Mouse (Mus musculus): ENCODE measurements around the gene Acyp1. TPM values are rescaled to one million over a fixed set of nuclear protein-coding genes. Genes with fewer than 3 reads are reported as not detected.

The Acyp1 gene
- polyA plus RNA-seq, 1 experiment from 2014 or later = 87.7 TPM

DNA sequence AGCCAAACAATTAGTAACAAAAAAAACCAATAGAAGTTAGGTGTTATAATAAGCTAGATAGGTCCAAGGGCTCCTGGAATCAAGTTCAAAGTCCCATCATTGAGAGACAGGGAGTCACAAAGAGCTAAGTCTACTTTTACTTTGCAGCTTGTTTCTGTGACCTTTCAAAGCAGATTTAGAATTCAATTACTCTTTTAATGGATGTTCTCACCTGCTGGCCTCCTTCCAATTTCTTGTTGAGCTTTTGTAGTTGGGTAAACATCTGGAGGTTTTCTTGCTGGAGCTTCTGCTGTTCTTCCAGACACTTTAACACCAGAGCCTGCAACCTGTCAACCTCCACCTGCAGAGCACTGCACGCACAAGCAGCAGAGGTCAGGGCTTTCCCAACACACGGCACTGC, 15.0 kb upstream of the Acyp1 start:
- WGBS = 45% methylated on average over 2 of the region's 2 CpGs
- ATAC-seq (replicated peaks; ENCODE audit: low FRiP score, low read depth) (no peak), DNase-seq (ENCODE audit: low spot score) (no peak)

DNA sequence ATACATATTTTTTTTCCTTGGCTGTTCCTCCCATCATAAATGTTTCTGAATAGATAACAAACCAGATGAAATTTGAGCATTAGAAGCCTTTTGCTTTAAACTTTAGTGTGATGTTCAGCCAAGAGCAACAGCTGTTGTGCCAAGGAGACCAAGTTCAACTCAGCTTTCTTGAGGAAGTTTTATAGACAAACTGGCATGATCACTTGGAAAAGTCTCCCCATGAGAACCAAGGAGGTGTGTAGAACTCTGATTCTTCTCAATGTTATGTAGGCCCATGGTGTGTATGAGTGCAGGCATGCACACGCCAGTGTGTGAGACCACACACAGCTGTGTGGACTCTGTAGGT, 10.6 kb upstream of the Acyp1 start:
- WGBS = 59% methylated on average over 1 of the region's 1 CpGs
- H3K4me2 ChIP-seq (ENCODE audit: low read length) = no peak overlapping the region
- no peaks in the 10 kb centered on the region for H3K27me3 ChIP-seq (ENCODE audit: insufficient read depth, low read length)
- H3K27ac ChIP-seq = no peak overlapping the region
- H3K4me1 ChIP-seq (replicated peaks; ENCODE audit: insufficient read depth, low read length) = peaks cover 16% of the 10 kb centered on the region
- peaks cover 6% of the 10 kb centered on the region; the same call in 1 of the 2 replicates for H3K9me3 ChIP-seq (replicated peaks; ENCODE audit: low read length)
- no peak overlapping the region for H3K4me3 ChIP-seq (replicated peaks; ENCODE audit: low read depth, low read length)
- DNase-seq (ENCODE audit: low spot score) = no peak
- no peak for TF ChIP-seq CTCF (IDR thresholded peaks at IDR 0.05; ENCODE audit: low read depth)
- ATAC-seq (replicated peaks; ENCODE audit: low FRiP score, low read depth) = no peak
- H3K9ac ChIP-seq (ENCODE audit: low read depth, low read length) = no peak overlapping the region
- H3K36me3 ChIP-seq (ENCODE audit: insufficient read depth, low read length) = peaks cover 34% of the 10 kb centered on the region

More for the DNA sequence above, 15.0 kb upstream of the Acyp1 start:
- no peak overlapping the region for H3K4me3 ChIP-seq (replicated peaks; ENCODE audit: low read depth, low read length)
- no peaks in the 10 kb centered on the region for H3K27me3 ChIP-seq (ENCODE audit: insufficient read depth, low read length)
- no peak overlapping the region for H3K9ac ChIP-seq (ENCODE audit: low read depth, low read length)
- H3K4me2 ChIP-seq (ENCODE audit: low read length) = no peak overlapping the region
- H3K9me3 ChIP-seq (replicated peaks; ENCODE audit: low read length) = no peaks in the 10 kb centered on the region
- no peak for TF ChIP-seq CTCF (IDR thresholded peaks at IDR 0.05; ENCODE audit: low read depth)
- peaks cover 13% of the 10 kb centered on the region for H3K4me1 ChIP-seq (replicated peaks; ENCODE audit: insufficient read depth, low read length)
- no peak overlapping the region for H3K27ac ChIP-seq
- H3K36me3 ChIP-seq (ENCODE audit: insufficient read depth, low read length) = peaks cover 57% of the 10 kb centered on the region

DNA sequence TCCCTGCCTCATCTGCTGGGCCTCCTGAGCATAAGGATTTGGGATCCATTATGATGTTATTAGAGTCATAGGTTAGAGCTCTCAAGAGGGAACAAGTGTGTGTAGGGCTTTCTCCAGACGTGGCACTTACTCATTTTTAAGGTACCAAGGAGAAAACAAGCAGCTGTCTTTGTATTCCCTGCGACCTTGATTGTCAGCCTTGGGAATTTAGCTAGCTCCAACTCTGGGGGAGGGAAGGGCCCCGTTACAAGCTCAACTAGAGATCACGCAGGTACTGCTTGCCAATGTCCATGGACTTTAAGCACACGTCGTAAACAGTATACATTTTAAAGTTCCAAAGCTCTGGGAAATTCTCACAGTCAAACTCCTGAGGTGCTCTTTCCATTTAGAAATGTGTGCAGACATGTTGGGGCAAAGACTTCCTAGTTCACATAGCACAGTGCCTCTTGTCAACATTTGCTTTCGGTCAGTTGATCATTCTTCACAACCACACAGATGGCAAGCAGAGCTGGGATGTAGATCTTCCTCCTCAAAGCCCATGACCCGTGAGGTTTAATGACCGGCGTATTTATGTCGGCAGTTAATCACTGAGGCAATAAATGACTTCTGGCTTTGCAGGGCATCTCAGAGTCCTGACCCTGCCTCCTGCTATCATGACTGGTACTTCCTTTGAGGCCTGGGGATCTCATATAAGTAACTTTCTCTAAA, 10.0 kb upstream of the Acyp1 start:
- Histone ChIP-seq H3K4me2 (ENCODE audit: low read length) (no peak overlapping the region), H3K9ac (ENCODE audit: low read depth, low read length) (no peak overlapping the region), H3K27me3 (ENCODE audit: insufficient read depth, low read length) (no peaks in the 10 kb centered on the region), H3K4me1 (replicated peaks; ENCODE audit: insufficient read depth, low read length) (peaks cover 16% of the 10 kb centered on the region), H3K4me3 (replicated peaks; ENCODE audit: low read depth, low read length) (no peak overlapping the region), H3K9me3 (replicated peaks; ENCODE audit: low read length) (peaks cover 7% of the 10 kb centered on the region; the same call in 1 of the 2 replicates), H3K36me3 (ENCODE audit: insufficient read depth, low read length) (peaks cover 30% of the 10 kb centered on the region), H3K27ac (peak overlapping the region; percentile 60; the same call in 1 of the 2 replicates)
- 18% methylated on average over 11 of the region's 11 CpGs for WGBS
- peak; percentile 79 for DNase-seq (ENCODE audit: low spot score)
- ATAC-seq (replicated peaks; ENCODE audit: low FRiP score, low read depth) = peak; percentile 38; the same call in 1 of the 2 replicates
- TF ChIP-seq CTCF (IDR thresholded peaks at IDR 0.05; ENCODE audit: low read depth) = no peak

DNA sequence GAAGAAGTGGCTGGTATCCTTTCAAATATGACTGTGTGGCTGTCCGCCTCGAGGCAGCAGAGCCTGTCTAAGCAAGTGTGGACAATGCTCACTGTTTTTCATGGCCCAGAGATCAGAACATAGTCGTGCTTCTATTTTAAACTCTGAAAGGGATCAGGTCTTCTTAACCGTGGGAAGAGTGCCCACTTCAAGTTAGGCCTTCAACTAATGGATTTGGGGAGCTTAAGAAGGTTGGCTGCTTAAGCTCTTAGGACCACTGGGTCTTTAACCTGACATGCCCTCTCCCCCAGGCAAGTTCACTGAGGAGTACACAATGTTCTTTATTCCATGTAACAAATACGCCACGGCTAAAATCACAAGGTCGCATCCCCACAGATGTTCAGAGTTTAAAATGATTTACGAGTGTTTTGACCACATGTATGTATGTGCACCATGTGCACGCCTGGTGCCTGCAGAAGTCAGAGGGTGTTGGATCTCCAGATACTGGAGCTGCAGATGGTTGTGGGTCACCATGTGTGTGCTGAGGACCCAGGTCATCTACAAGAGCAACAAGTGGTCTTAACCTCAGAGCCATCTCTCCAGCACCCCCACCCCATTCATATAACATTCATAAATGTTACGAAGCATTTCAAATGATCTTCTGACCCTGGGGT, 9.2 kb upstream of the Acyp1 start:
- WGBS = 34% methylated on average over 10 of the region's 10 CpGs
- peaks cover 16% of the 10 kb centered on the region for H3K4me1 ChIP-seq (replicated peaks; ENCODE audit: insufficient read depth, low read length)
- 0 out of 2 replicates have a peak overlapping the region, but pooled peaks have one; percentile 60 for H3K27ac ChIP-seq
- DNase-seq (ENCODE audit: low spot score) (no peak), ATAC-seq (replicated peaks; ENCODE audit: low FRiP score, low read depth) (no peak)
- H3K4me2 ChIP-seq (ENCODE audit: low read length) = no peak overlapping the region
- H3K9ac ChIP-seq (ENCODE audit: low read depth, low read length) = no peak overlapping the region
- H3K27me3 ChIP-seq (ENCODE audit: insufficient read depth, low read length) = no peaks in the 10 kb centered on the region
- H3K9me3 ChIP-seq (replicated peaks; ENCODE audit: low read length) = peaks cover 7% of the 10 kb centered on the region; the same call in 1 of the 2 replicates
- no peak overlapping the region for H3K4me3 ChIP-seq (replicated peaks; ENCODE audit: low read depth, low read length)
- TF ChIP-seq CTCF (IDR thresholded peaks at IDR 0.05; ENCODE audit: low read depth) = no peak
- H3K36me3 ChIP-seq (ENCODE audit: insufficient read depth, low read length) = peaks cover 25% of the 10 kb centered on the region

DNA sequence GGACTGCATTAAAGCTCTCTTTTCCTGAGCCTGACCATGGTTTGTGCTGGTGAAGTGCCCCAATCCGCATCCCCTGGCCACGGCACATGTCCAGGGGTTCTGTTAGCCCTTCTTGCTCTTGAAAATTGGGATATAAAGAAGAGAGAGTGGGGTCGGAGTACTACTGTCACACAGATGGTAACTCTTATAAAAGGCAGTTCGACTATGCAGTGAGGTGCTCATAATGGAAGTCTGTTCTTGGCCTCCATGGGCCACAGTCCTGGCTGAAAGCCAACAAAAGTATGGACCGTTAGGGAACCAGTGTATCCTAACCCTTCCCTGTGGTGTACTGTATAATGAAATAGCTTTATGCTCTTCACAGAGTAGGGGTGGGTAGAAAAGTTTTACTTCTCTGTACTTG, 8.7 kb upstream of the Acyp1 start:
- Histone ChIP-seq H3K9ac (ENCODE audit: low read depth, low read length) (no peak overlapping the region), H3K4me2 (ENCODE audit: low read length) (no peak overlapping the region), H3K9me3 (replicated peaks; ENCODE audit: low read length) (peaks cover 7% of the 10 kb centered on the region; the same call in 1 of the 2 replicates), H3K27me3 (ENCODE audit: insufficient read depth, low read length) (no peaks in the 10 kb centered on the region), H3K4me1 (replicated peaks; ENCODE audit: insufficient read depth, low read length) (peaks cover 16% of the 10 kb centered on the region), H3K4me3 (replicated peaks; ENCODE audit: low read depth, low read length) (no peak overlapping the region), H3K36me3 (ENCODE audit: insufficient read depth, low read length) (peaks cover 19% of the 10 kb centered on the region), H3K27ac (no peak overlapping the region)
- no peak for ATAC-seq (replicated peaks; ENCODE audit: low FRiP score, low read depth)
- DNase-seq (ENCODE audit: low spot score) = no peak
- WGBS = 69% methylated on average over 5 of the region's 5 CpGs
- TF ChIP-seq CTCF (IDR thresholded peaks at IDR 0.05; ENCODE audit: low read depth) = no peak

DNA sequence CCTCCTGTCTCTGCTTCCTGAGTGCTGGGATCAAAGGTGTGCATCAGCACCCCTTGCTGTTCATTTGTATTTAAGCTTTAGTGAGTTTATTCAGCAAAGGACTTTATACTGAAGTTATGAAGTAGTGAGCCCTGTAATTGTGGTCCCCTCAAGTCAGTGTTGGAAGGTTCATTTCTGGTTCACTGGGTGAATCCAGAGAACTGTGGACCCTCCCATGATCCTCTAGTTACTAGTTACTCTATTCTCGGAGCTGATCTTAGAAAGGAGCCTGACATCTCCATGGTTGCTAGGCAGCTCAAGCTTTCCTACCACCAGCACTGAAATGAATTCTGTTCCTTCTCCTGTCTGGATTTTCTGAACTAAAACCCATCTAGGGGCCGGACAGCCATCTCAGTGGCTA, 7.3 kb upstream of the Acyp1 start:
- Histone ChIP-seq H3K9me3 (replicated peaks; ENCODE audit: low read length) (peaks cover 7% of the 10 kb centered on the region; the same call in 1 of the 2 replicates), H3K27ac (no peak overlapping the region), H3K4me3 (replicated peaks; ENCODE audit: low read depth, low read length) (no peak overlapping the region), H3K27me3 (ENCODE audit: insufficient read depth, low read length) (no peaks in the 10 kb centered on the region), H3K4me1 (replicated peaks; ENCODE audit: insufficient read depth, low read length) (peaks cover 16% of the 10 kb centered on the region), H3K4me2 (ENCODE audit: low read length) (no peak overlapping the region), H3K36me3 (ENCODE audit: insufficient read depth, low read length) (peaks cover 5% of the 10 kb centered on the region; the same call in 1 of the 2 replicates), H3K9ac (ENCODE audit: low read depth, low read length) (no peak overlapping the region)
- ATAC-seq (replicated peaks; ENCODE audit: low FRiP score, low read depth) = no peak
- TF ChIP-seq CTCF (IDR thresholded peaks at IDR 0.05; ENCODE audit: low read depth) = no peak
- DNase-seq (ENCODE audit: low spot score) = no peak
- 83% methylated on average over 2 of the region's 2 CpGs for WGBS

Data from kidney, postnatal 0 days (tissue).